Mouse (Mus musculus) adrenal gland (tissue): Measurements from ENCODE around the gene Wdr5.

Source experiments
- intact Hi-C: fragments of 180-260 bp; cut with DNase I; formaldehyde crosslinking; loops from one replicate; pipeline ENCODE4 v1.15.1; 2025
- long read RNA-seq, 2 experiments: library from polyadenylated mRNA; unstranded; transcript quantifications; one replicate each; pipeline ENCODE4 v2.0.0; 2020; ENCODE audit warnings: borderline replicate concordance in 1 of 2; ENCODE audit not compliant: insufficient replicate concordance in 1 of 2

The Wdr5 gene
- long read RNA-seq, experiment 1, transcript Wdr5-201 (14 exons, 2,890 nt): major isoform, 14 of 20 reads
- long read RNA-seq, experiment 1, partial matches to known transcripts: 3 of 20 reads
- long read RNA-seq, experiment 1, other reads (novel, unspliced or antisense): 3 of 20 reads
- long read RNA-seq, experiment 2, transcript Wdr5-201 (14 exons, 2,890 nt): major isoform, 13 of 17 reads
- long read RNA-seq, experiment 2, partial matches to known transcripts: 4 of 17 reads
- long read RNA-seq, experiment 2, other reads (novel, unspliced or antisense): 0 of 17 reads

GRCm38 (mm10) chr2:27514639-27515328 lies at the start of gene Wdr5:
Wdr5 (plus strand) TSS chr2:27515157.
- intact Hi-C loops: loop anchor here (5.0 to 10.0 kb wide), 3 partner anchors 42 to 230 kb away; no protein-coding TSS in a partner anchor

- intact Hi-C loops: no loop called here
Observed at GRCm38 (mm10) chr2:27469292-27469990, 45.5 kb upstream of the Wdr5 start.

GRCm38 (mm10) chr2:27469991-27470355 lies 45.0 kb upstream of the Wdr5 start:
- intact Hi-C loops: loop anchor here (5.0 kb wide), 1 partner anchor 47 kb away; the partner anchor contains the start of gene Wdr5

GRCm38 (mm10) chr2:27470535-27470934 lies 44.4 kb upstream of the Wdr5 start:
- intact Hi-C loops: loop anchor here (5.0 kb wide), 1 partner anchor 47 kb away; the partner anchor contains the start of gene Wdr5

GRCm38 (mm10) chr2:27471170-27471584 lies 43.8 kb upstream of the Wdr5 start:
- intact Hi-C loops: loop anchor here (5.0 kb wide), 1 partner anchor 46 kb away; the partner anchor contains the start of gene Wdr5

- intact Hi-C loops: loop anchor here (5.0 kb wide), 1 partner anchor 44 kb away; the partner anchor contains the start of gene Wdr5
Observed at GRCm38 (mm10) chr2:27473061-27473765, 41.7 kb upstream of the Wdr5 start.

- intact Hi-C loops: loop anchor here (1.0 to 5.0 kb wide), 2 partner anchors 22 to 43 kb away; partner anchors contain the start of gene Wdr5
Observed at GRCm38 (mm10) chr2:27473911-27474310, 41.0 kb upstream of the Wdr5 start.

- intact Hi-C loops: loop anchor here (1.0 to 5.0 kb wide), 3 partner anchors 23 to 42 kb away; partner anchors contain the start of genes Brd3os and Wdr5
Observed at GRCm38 (mm10) chr2:27474621-27475484, 40.1 kb upstream of the Wdr5 start.

GRCm38 (mm10) chr2:27475495-27476302 lies 39.3 kb upstream of the Wdr5 start:
- intact Hi-C loops: loop anchor here (5.0 kb wide), 1 partner anchor 33 kb away; the partner anchor contains the start of gene Brd3os

GRCm38 (mm10) chr2:27476303-27477192 lies 38.4 kb upstream of the Wdr5 start:
- intact Hi-C loops: loop anchor here (5.0 kb wide), 1 partner anchor 34 kb away; the partner anchor contains the start of gene Brd3os

GRCm38 (mm10) chr2:27479821-27480220 lies 35.1 kb upstream of the Wdr5 start:
- intact Hi-C loops: loop anchor here (5.0 kb wide), 1 partner anchor 38 kb away; the partner anchor contains the start of gene Brd3os

GRCm38 (mm10) chr2:27480367-27480766 lies 34.6 kb upstream of the Wdr5 start:
- intact Hi-C loops: no loop called here

- intact Hi-C loops: no loop called here
Observed at GRCm38 (mm10) chr2:27482265-27482861, 32.6 kb upstream of the Wdr5 start.

GRCm38 (mm10) chr2:27486725-27487124 lies 28.2 kb upstream of the Wdr5 start:
- intact Hi-C loops: loop anchor here (5.0 kb wide), 1 partner anchor 36 kb away; no protein-coding TSS in a partner anchor

GRCm38 (mm10) chr2:27487336-27488049 lies 27.5 kb upstream of the Wdr5 start:
- intact Hi-C loops: loop anchor here (5.0 kb wide), 1 partner anchor 35 kb away; no protein-coding TSS in a partner anchor

GRCm38 (mm10) chr2:27488362-27488761 lies 26.6 kb upstream of the Wdr5 start:
- intact Hi-C loops: loop anchor here (5.0 kb wide), 1 partner anchor 34 kb away; no protein-coding TSS in a partner anchor
